Mouse (Mus musculus) c-Kit-positive CD71-negative TER-119-negative erythroid progenitor cells, embryonic 14.5 days (primary cell): ENCODE measurements around the gene Ifit1bl1.
"Not testable (repeated sequence)": the region's sequence is repeated elsewhere in the genome, so short reads cannot be mapped to it uniquely, and the experiment has no call there.

Source experiments
- DNase-seq: peaks from one replicate; pipeline ENCODE4 v3.0.0-alpha.2; 2013; ENCODE audit warnings: low read depth

Ifit1bl1 gene

DNA sequence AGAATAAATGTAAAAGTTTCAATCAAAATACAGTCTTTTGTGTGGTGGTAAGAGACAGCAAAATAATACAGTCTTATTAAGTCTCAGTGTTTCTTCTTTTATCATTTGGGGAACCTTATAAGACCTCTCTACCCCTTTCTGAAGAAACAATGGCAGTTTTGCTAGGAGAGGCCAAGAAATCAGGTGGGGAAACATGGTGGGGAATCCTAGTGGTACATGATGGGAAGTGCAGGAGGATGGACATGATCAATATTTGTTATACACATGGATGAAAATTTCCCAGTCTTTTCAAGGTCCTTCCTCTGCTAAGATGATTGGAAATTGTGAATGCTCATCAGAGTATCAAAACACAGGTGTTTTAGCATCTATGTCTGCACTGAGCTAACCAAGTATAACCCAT, 12.8 kb downstream of the Ifit1bl1 start:
- DNase-seq: no peak

DNA sequence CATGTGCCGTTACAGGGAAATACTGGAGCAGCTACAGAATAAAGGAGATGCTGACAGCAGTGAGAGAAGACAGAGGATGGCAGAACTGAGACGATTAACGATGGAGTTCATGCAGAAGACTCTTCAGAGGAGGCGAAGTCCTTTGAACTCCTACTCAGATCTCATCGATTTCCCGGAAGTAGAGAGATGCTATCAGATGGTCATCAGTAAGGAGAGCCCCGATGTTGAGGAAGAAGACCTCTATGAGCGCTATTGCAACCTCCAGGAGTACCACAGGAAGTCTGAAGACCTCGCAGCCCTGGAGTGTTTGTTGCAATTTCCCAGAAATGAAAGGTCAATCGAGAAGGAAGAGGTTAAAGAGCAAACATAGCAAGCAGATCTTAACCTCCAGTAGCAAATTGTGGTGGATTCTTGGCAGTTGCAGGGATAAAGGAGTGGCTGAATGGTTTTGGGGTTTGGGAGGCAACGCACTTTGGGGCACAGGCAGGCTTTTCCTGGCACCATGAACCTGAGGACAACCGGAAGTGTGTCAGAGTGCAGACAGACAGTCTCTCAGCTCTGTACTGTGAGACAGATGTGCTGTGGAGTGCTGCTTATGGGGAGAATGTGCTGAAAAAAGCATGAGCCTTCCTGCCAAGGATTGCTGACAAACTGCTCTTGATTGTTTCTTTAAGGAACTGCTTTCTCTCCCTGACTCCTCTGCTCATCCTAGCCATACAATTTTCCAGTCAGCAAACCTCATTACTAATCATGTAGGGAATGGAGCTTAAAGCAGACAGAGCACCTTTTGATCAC, 13.7 kb downstream of the Ifit1bl1 start:
- DNase-seq: not testable (repeated sequence)

DNA sequence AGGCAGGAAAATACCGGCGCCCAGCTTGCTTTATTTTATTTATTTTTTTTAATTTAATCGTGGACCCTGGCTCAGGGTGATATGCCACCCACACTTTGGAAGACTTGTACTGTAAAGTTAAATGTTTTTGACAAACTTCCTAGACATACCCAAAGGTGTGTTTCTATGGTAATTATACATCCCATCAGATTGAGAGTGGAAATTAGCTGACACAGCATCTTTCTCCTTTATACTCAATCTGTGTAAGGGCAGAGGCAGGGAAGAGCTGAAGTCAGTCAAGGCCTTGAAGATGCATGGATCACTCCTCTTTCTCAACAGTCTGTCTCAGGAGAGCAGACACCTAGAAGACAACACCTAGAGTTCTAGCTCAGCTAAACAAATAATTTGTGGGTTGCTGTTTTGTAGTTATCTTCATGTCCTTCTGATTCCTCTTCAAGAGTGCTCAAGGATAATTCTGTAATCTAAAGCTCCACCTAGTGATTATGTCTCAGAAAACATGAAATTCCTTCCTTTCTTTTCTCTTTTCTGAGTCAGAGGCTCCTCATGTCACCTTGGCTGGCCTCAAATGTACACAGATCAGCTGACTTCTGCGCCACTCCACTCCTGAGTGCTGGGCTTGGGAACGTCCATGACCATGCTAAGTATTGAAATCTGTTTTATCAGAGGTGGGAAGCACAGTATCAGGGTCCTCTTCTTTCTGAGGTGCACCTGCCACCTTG, 15.9 kb downstream of the Ifit1bl1 start:
- DNase-seq: not testable (repeated sequence)

DNA sequence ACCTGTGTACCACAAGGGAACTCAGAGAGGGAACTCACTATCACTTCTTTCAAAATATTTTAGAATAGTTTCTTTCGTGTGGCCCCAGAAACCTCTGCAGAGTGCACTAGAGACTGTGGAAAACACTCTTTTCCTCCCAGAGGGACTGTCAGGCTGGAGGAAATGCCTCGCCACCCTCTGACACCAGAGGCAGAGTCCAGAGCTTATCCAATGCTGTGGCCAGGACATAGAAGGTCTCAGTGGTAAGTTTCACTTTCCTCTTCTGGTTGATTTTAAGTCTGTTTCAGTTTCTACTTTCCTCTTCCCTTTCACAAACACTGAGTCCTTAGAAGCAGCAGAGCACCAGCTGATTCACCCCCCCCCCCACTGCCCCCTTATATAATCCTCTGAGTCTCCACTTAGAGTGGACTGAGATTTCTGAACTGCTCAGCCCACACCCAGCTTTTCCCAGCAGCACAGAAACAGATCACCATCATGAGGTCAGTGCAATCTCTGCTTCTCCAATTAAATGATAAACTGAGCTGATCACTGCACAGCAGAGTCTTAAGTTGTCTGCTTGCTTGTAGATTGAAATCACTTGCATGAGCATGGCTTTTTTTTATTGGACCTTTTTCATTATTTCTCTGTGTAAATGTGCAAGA, 18.5 kb downstream of the Ifit1bl1 start, which contains the start of gene Ifit3:
Gene Ifit3 (plus strand): TSS at position 406 of the 641 bp plus-strand sequence.
- not testable (repeated sequence) for DNase-seq

DNA sequence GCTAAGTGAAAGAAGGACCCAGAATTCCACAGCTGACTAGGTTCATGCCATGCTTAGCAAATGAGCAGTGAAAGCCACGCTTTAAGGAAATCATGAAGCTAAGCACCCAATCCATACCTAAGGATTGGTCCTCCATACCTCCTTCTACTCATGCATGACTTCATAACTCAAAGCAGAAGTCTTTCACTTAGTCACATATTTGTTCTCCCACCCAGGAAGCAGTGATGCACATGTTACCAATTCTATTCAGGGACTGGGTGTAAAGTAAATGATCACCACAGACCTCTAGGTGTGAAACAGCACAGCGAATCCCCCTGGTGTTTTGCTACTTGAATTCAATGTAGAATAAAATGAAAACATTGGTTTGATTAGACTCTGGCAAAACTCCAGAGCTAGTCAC, 19.1 kb downstream of the Ifit1bl1 start:
- DNase-seq: not testable (repeated sequence)

DNA sequence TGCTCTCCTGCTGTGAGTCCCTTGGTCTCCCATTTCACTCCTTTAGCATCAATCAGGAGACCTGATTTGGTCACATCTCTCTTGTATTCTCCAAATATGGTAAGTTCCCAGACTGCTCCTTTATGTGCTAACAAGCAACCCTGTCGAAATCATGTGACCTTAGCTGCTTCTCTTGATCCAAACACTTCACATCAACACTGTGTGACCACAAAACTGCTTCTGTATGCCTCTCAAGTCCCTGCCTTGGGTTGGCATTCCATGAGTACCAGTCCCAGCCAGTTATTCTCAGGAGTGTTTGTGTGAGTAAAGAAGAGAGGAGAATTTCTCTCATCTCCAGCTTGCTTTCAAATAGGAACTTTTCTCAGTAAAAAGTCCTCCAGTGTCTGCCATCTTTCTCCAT, 24.6 kb downstream of the Ifit1bl1 start:
- no peak for DNase-seq

DNA sequence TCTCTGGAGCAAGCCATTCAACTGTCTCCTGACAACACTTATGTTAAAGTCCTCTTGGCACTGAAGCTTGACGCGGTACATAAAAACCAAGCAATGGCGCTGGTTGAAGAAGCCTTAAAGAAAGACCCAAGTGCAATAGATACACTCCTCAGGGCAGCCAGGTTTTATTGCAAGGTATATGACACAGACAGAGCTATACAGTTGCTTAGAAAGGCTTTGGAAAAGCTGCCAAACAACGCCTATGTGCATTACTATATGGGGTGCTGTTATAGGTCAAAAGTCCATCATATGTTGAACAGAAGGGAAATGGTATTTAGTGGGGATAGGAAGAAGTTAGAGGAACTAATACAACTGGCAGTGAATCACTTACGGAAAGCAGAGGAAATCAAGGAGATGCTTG, 28.1 kb downstream of the Ifit1bl1 start:
- no peak for DNase-seq

DNA sequence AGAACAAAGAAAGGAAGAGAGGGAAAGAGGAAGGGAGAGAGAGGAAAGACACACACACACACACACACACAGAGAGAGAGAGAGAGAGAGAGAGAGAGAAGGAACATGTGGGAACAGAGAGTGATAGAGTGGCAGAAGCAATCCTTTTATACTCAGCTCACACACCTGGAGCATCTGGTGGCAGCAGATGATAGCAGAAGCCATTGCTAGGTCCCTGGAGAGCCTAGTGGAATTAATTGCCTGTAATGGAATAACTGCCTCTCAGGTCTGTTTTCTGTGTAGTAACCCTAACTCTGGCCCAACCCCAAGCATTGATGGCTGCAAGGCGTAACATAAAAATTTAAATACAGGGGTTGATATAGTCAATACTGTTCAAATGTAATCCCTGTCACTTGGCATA, 30.7 kb downstream of the Ifit1bl1 start:
- no peak for DNase-seq

DNA sequence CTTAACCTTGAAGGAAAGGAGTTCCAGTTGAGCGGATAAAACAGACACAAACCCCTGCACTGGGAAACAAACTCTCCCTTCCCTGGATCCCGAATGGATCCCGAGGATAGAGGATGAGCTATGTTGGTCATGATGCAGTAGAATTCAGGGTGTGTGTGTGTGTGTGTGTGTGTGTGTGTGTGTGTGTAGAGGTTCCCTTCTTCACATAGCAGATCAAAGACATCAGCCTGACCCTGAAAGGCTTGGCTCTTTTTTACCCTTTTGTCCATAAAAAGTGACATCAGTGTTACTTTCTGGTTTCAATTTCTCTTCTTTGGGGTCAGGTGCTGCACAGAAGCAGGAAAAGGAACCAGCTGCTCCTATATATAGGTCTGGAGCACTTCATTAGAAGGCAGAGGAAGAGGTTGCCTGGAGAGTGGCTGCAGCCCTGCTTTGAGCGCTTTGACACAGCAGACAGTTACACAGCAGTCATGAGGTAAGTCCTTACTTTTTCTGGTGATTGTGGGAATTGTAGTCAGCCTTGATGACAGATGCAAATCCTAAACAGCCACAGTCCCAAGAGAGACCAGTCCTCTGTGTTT, 31.8 kb downstream of the Ifit1bl1 start:
- no peak for DNase-seq

DNA sequence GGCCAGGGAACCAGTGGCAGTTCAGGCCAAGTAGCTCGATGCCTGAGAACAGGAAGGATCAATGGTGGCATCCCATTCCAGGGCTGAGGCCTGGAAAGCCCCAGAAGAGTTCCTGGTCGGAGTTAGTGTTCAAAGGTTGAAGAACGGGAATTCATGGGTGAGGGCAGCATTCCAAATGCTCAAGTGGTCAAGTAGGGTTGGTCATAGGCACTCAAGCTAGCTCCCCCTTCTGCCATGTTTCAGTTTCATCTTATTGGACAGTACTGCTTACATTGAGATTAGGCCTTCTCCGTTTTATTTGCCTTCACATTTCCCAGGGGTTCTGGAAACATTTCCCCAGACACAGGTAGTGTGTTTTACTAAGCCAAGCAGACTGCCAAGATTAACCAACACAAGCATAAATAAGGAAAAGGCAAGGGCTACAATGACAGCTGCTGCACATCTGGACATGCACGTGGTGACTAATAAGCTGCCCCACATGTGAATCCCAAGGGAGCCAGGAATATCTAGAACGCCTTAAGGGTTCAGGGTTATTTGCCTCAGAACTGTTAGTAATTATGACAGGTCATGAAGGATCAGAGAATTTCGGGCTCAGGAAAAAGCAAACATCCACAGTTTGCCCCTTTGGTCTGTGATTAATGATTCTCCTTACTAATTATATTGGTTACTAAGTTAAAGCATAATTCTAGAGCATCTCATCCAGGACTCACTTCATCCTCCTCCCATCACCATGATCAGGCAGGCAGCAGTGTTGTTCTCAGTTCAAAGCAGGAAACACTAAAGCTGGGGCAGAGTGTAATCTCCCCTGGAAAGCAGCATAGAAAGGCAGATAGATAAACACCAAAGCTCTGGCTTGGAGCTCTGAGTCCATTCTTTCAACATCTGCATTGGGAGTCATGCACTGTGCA, 32.5 kb downstream of the Ifit1bl1 start:
- no peak for DNase-seq

DNA sequence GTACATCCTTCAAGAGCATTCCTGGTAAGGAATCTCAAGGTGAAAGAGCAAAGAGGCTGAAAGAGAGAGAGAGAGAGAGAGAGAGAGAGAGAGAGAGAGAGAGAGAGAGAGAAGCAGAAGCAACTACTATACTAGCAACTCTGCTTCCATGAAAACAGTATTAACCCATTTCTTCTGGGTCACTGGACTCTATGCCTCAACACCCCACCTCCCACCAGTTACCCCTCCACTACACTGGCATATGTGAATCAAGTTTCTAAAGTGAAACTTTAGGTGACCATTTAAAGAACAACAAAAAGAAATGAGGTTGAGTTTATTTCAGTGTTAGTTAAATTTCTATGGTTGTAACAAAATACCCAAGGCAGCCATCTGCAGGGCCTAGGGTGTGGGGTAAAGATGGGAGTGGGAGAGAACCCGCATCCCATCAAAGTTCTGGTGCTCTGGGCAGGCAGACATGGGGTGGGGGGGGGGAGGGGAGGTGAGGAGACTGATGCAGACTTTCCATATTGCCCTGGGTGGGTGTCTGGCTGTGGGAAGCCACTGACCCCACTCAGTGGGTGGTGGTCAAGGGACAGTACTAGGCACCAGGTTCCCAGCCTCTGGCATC, 35.5 kb downstream of the Ifit1bl1 start:
- no peak for DNase-seq

DNA sequence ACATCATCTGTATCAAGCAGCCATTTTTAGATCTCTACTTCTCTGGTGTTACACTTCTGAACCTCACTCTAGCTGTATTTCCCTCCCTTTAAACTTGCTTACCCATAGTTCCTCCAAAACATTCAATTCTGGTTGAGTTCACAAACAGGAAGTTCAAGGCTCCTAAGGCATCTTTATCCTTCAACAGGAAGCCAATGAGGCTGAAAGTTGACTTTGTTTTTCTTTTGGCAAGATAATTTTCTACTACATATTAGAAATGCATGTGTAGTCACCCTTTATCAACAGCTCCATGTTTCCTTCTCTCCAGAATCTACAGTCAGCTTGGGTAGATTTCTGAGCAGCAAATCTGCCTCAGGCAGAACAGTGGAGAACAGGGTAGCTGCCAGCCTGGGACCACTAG, 39.2 kb downstream of the Ifit1bl1 start:
- no peak for DNase-seq

DNA sequence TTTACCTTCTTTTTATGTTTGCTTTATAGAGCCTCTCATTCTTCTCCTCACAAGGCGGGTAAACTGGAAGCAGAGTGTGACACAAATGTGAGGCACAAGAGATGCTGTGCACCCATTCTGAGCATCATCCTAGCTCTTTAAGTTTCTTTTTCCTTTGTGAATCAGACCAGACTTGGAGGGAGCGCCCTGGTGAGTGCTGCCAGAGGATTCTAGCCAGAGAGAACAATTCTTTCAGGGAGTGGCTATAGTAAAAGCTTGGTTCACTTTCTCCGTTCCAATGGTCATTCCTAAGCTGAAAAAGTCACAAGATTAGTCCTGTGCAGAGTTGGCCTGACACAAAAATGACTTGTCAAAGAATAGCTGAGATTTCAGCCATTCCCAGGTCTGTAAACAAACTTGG, 45.1 kb downstream of the Ifit1bl1 start:
- no peak for DNase-seq

DNA sequence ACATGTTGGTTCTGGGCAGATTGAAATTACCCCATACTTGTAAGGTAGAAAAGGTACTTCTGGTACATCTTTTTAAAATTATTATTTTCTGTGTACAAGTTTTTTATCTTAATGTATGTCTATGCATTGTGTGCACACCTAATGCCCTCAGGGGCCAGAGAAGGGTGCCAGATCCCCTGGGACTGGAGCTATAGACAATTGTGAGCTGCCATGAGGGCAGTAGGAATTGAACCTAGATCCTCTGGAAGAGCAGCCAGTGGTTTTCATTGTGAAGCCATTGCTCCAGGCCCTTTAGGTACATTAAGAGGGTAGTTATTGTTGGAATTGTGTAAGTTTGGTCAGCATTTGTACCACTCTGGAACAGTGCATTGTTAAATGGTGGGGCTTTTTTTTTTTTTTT, 47.7 kb downstream of the Ifit1bl1 start:
- DNase-seq: no peak

DNA sequence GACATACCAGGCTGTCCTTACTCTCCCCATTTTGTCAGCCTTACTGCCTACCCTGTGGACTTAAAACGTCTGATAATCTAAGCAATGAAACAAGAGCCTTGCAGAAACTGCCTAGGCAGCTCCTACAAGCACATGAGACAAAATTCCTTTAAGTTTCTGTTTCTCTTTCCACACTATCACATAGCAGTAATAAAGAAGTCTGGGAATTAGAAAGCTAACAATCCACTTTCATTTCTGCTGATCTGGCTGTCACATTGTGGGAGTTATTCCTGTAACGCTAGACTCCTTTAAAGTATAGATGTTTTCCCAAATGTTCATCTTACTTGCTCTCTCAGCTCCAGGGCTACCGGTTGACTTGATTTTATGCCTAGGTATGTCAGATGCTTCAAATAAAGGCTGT, 48.2 kb downstream of the Ifit1bl1 start:
- no peak for DNase-seq

DNA sequence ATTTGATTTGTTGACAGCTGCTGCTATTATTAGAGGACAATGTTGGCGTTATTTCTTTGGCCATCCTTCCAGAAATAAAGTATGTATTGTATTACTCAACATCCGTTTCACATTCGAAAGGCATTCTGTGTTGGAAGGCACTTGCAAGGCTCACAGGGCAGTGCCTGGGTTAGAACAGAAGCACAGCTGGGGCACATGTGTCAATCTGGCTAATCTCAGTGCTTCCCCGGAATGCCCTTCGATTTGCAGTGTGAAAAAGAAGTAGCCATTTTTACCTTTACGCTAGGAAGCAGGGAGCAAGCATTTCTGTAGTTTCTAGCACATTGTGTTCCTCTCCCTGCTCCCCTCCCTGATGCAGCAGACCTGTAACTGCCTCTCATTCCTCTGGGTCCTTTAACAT, 48.7 kb downstream of the Ifit1bl1 start:
- no peak for DNase-seq

DNA sequence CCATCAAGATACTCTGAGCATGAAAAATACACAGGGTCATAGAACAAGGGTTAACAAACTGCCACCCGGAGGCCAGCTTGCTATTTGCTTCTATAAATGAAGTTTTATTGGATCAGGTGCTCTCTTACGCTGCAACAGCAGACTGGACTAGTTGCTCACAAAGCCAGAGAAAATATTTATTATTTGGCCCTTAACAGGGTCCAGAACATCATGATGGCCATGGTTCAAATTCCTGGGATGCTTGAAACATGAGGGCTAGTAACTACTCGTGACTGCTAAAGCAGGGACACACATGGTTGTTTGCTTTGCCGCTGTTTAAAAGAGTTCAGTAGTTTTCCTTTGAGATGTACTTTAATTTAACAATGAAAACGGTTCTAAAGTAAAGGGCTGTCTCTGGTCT, 49.8 kb downstream of the Ifit1bl1 start:
- DNase-seq: no peak

DNA sequence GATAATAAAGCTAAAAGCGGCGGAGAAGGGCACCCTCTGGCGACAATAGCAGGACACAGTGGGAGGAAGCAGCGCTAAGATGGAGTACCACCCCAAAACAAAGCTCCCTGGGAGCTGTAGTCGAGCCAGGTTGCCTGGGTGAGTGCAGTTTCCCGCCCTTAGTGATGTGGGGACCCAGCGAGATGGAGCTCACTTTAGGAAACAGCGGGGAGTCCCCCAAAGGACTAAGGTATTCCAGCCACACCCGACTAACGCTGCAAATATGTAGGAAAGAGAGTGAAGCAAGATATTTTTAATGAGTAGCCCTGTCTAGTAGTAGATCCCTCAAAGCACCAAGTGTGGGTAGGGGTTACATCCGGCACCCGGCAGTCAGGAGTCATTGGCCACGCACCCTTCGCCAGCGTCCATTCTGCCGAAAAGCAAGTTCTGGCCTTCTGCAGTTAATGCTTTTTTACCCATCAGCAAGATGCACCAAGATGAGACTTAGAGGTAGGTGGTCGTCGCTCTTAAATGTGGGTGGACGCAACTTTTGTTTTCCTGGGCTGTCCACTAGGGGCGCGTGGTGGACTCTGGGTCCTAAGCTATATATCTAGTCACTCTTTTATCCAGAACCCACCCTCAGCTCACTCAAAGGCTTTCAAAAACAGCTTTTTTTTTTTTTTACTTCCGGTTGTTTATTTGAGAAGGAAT, 51.1 kb downstream of the Ifit1bl1 start, which contains the start of gene Ifit2:
Gene Ifit2 (plus strand): TSS at position 161 of the 690 bp plus-strand sequence.
- DNase-seq: peak; percentile 71

DNA sequence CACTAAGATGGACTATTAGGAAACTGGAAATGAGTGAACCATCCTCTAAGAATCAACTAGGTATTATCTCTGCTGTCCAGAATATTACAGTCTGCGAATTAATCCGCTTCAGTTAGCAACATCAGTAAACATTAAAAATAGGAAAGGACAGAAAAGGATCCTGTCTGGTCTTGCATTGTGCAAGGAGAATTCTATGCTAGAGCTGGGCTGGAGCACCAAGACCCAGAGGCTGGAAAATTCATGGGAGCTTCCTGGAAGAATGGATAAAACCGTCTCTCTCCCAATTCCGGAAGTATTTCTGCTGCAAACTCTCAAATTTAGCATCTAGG, 51.6 kb downstream of the Ifit1bl1 start:
- DNase-seq: no peak

DNA sequence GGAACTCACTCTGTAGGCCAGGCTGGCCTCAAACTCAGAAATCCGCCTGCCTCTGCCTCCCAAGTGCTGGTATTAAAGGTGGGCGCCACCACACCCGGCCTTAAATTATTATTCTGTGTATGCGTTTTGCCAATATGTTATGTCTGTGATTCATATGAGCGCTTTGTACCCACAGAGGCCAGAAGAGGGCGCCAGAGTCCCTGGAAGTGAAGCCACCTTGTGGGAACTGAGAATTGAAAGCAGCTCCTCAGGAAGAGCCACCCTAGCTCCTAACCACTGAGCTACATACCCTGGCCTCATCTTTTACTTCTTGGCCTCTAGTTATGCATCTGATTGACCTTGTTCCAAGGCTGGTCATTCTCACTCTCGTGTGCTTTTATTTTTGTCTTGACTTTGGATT, 53.8 kb downstream of the Ifit1bl1 start:
- DNase-seq: peak; percentile 90

DNA sequence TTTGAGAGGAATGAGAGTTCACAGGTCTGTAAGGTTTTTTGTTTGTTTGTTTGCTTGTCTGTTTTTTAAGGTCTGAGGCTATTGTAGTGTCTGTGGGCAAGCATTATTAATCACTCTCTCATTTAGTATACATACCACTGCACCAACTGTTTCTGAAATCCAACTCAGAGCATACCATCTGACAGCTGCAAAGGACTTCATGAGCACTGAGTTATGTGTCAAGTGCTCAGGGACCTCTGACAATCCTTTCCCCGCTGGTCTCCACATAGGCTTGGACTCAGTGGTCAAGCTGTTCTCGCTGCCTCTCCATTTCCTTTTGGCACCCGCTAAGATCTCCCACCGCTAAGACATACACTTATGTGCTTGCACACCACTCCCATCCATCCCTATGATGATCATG, 55.5 kb downstream of the Ifit1bl1 start:
- no peak for DNase-seq
